Mouse (Mus musculus): ENCODE measurements around the gene Slc13a5. TPM values are rescaled to one million over a fixed set of nuclear protein-coding genes. Genes with fewer than 3 reads are reported as not detected.

Gene Slc13a5
- total RNA-seq, 1 experiment: 8.1 TPM

DNA sequence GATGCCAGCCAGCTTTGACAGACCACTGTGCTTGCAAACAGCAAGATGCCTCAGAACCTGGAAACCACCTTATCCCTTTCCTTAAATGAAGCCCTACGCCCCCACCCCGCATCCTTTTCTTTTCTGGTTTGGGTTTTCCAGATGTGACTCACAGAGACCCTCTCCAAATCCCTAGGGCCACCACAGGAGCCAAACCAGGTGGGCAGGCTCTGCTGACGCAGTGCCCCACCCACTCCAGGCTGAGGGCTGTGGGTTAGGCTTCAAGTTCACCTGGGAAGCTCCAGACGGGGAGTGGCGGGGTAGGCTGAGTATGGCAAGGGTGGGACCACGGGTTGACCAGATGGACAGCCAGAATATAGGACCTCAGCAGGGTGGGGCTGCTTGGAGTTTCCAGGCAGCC is 40.1 kb downstream of the Slc13a5 start:
- TF ChIP-seq ZC3H11A (IDR thresholded peaks at IDR 0.05; ENCODE audit: borderline replicate concordance, low read depth, low read length): no peak
- no peak for TF ChIP-seq CHD2 (IDR thresholded peaks at IDR 0.05; ENCODE audit: low read depth, low read length)
- TF ChIP-seq ZNF384 (IDR thresholded peaks at IDR 0.05; ENCODE audit: low read depth, low read length): no peak
- TF ChIP-seq MAFK (IDR thresholded peaks at IDR 0.05; ENCODE audit: insufficient read depth, low read depth, low read length): no peak
- no peak for TF ChIP-seq HCFC1 (IDR thresholded peaks at IDR 0.05; ENCODE audit: borderline replicate concordance, insufficient read depth, low read length)
- in situ Hi-C loops (cut with MboI; ENCODE audit: low sequenced_read_pairs in 2 of 2, unreplicated experiment in 2 of 2): no loop called here
- no peaks in the 10 kb centered on the region for H3K9me3 ChIP-seq (ENCODE audit: control insufficient read depth, insufficient read depth, low read depth, low read length)
- H3K9ac ChIP-seq (ENCODE audit: insufficient read depth, low read depth, low read length, poor library complexity, severe bottlenecking): no peak overlapping the region
- H3K4me3 ChIP-seq (ENCODE audit: insufficient read depth in 1 of 2, low read depth in 1 of 2, low read length in 2 of 2, poor library complexity in 1 of 2, severe bottlenecking in 1 of 2): no peak overlapping the region
- DNase-seq (ENCODE audit: low read depth, low spot score): no peak
- peaks cover 0 to 2% of the 10 kb centered on the region in 2 experiments; a peak in 1 of 4 replicates for H3K4me1 ChIP-seq (ENCODE audit: control insufficient read depth in 2 of 2, insufficient read depth in 2 of 2, low read length in 2 of 2, poor library complexity in 1 of 2)
- no peak overlapping the region for H3K27ac ChIP-seq (ENCODE audit: insufficient read depth, low read depth, low read length, poor library complexity, severe bottlenecking)
- H3K36me3 ChIP-seq (ENCODE audit: control insufficient read depth, insufficient read depth, low read length, poor library complexity, severe bottlenecking): no peaks in the 10 kb centered on the region

- no peak for DNase-seq (ENCODE audit: low read depth, low spot score)
- in situ Hi-C loops (cut with MboI; ENCODE audit: low sequenced_read_pairs in 2 of 2, unreplicated experiment in 2 of 2): no loop called here
- no peaks in the 10 kb centered on the region for H3K9me3 ChIP-seq (ENCODE audit: control insufficient read depth, insufficient read depth, low read depth, low read length)
- H3K36me3 ChIP-seq (ENCODE audit: control insufficient read depth, insufficient read depth, low read length, poor library complexity, severe bottlenecking): no peaks in the 10 kb centered on the region
- H3K4me3 ChIP-seq (ENCODE audit: insufficient read depth in 1 of 2, low read depth in 1 of 2, low read length in 2 of 2, poor library complexity in 1 of 2, severe bottlenecking in 1 of 2): no peak overlapping the region
- no peak overlapping the region for H3K9ac ChIP-seq (ENCODE audit: insufficient read depth, low read depth, low read length, poor library complexity, severe bottlenecking)
- no peak for TF ChIP-seq ZNF384 (IDR thresholded peaks at IDR 0.05; ENCODE audit: low read depth, low read length)
- no peak for TF ChIP-seq CHD2 (IDR thresholded peaks at IDR 0.05; ENCODE audit: low read depth, low read length)
- no peak overlapping the region for H3K27ac ChIP-seq (ENCODE audit: insufficient read depth, low read depth, low read length, poor library complexity, severe bottlenecking)
- H3K4me1 ChIP-seq (ENCODE audit: control insufficient read depth in 2 of 2, insufficient read depth in 2 of 2, low read length in 2 of 2, poor library complexity in 1 of 2): peaks cover 0 to 2% of the 10 kb centered on the region in 2 experiments; a peak in 1 of 4 replicates
These were observed 40.8 kb downstream of the Slc13a5 start for GRCm38 (mm10) chr11:72226020-72226791.

DNA sequence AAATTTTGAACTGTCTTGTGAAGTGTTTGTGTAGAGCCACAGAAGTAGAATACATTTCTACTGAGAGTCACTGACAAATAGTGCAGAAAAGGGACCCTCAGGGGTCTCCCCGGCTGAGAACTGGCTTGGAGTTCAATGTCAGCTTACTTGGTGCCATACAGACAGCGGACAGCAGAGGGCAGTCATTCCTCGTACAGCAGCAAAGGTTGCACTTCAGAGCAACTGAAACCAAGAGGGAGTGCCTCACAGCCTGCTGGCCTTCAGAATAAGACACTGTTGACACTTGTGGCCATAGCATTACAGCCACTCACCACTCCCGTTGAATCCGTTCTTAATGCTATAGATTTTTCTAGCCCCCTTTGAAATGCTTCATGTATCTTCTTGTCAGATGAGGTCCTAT is 42.2 kb downstream of the Slc13a5 start:
- TF ChIP-seq ZC3H11A (IDR thresholded peaks at IDR 0.05; ENCODE audit: borderline replicate concordance, low read depth, low read length) (peak; percentile 95), HCFC1 (IDR thresholded peaks at IDR 0.05; ENCODE audit: borderline replicate concordance, insufficient read depth, low read length) (no peak)
- no peak overlapping the region for H3K4me3 ChIP-seq (ENCODE audit: insufficient read depth in 1 of 2, low read depth in 1 of 2, low read length in 2 of 2, poor library complexity in 1 of 2, severe bottlenecking in 1 of 2)
- H3K4me1 ChIP-seq (ENCODE audit: control insufficient read depth in 2 of 2, insufficient read depth in 2 of 2, low read length in 2 of 2, poor library complexity in 1 of 2): peaks cover 0 to 2% of the 10 kb centered on the region in 2 experiments; a peak in 1 of 4 replicates
- H3K27ac ChIP-seq (ENCODE audit: insufficient read depth, low read depth, low read length, poor library complexity, severe bottlenecking): no peak overlapping the region
- no peaks in the 10 kb centered on the region for H3K9me3 ChIP-seq (ENCODE audit: control insufficient read depth, insufficient read depth, low read depth, low read length)
- in situ Hi-C loops (cut with MboI; ENCODE audit: low sequenced_read_pairs in 2 of 2, unreplicated experiment in 2 of 2): loop anchor here in 1 of 2 experiments (25.0 kb wide), 1 partner anchor 212 kb away; the partner anchor contains the start of genes Ggt6 and Mybbp1a
- DNase-seq (ENCODE audit: low read depth, low spot score): peak; percentile 60
- no peak overlapping the region for H3K9ac ChIP-seq (ENCODE audit: insufficient read depth, low read depth, low read length, poor library complexity, severe bottlenecking)
- H3K36me3 ChIP-seq (ENCODE audit: control insufficient read depth, insufficient read depth, low read length, poor library complexity, severe bottlenecking): no peaks in the 10 kb centered on the region

- H3K9me3 ChIP-seq (ENCODE audit: control insufficient read depth, insufficient read depth, low read depth, low read length): no peaks in the 10 kb centered on the region
- H3K27ac ChIP-seq (ENCODE audit: insufficient read depth, low read depth, low read length, poor library complexity, severe bottlenecking): no peak overlapping the region
- H3K9ac ChIP-seq (ENCODE audit: insufficient read depth, low read depth, low read length, poor library complexity, severe bottlenecking): no peak overlapping the region
- peaks cover 0 to 2% of the 10 kb centered on the region in 2 experiments; a peak in 1 of 4 replicates for H3K4me1 ChIP-seq (ENCODE audit: control insufficient read depth in 2 of 2, insufficient read depth in 2 of 2, low read length in 2 of 2, poor library complexity in 1 of 2)
- H3K36me3 ChIP-seq (ENCODE audit: control insufficient read depth, insufficient read depth, low read length, poor library complexity, severe bottlenecking): no peaks in the 10 kb centered on the region
- H3K4me3 ChIP-seq (ENCODE audit: insufficient read depth in 1 of 2, low read depth in 1 of 2, low read length in 2 of 2, poor library complexity in 1 of 2, severe bottlenecking in 1 of 2): no peak overlapping the region
- DNase-seq (ENCODE audit: low read depth, low spot score): no peak
- TF ChIP-seq HCFC1 (IDR thresholded peaks at IDR 0.05; ENCODE audit: borderline replicate concordance, insufficient read depth, low read length) (no peak), ZNF384 (IDR thresholded peaks at IDR 0.05; ENCODE audit: low read depth, low read length) (no peak), ZC3H11A (IDR thresholded peaks at IDR 0.05; ENCODE audit: borderline replicate concordance, low read depth, low read length) (no peak), MAFK (IDR thresholded peaks at IDR 0.05; ENCODE audit: insufficient read depth, low read depth, low read length) (no peak), CHD2 (IDR thresholded peaks at IDR 0.05; ENCODE audit: low read depth, low read length) (no peak)
- in situ Hi-C loops (cut with MboI; ENCODE audit: low sequenced_read_pairs in 2 of 2, unreplicated experiment in 2 of 2): loop anchor here in 1 of 2 experiments (25.0 kb wide), 1 partner anchor 214 kb away; the partner anchor contains the start of genes Ggt6 and Mybbp1a
These were observed 43.6 kb downstream of the Slc13a5 start for GRCm38 (mm10) chr11:72223414-72223813.

All from ES-E14 (cell line).